17 mouse cellular contexts compared by ENCODE assay signal in genomic region chr6:16733184-16733583, GRCm38 (mm10).
"Had no signal": no experiment of that assay in that cellular context is flagged by ENCODE, and none has a peak within 500 bp of the region (broad histone marks: within the 10 kb centered on the region; RNA-seq: fewer than 3 reads in every experiment).

No protein-coding gene starts in this region.

- H3K36me3 ChIP-seq: lung, embryonic 15.5 days; midbrain, embryonic 13.5 days; midbrain, embryonic 15.5 days; neural tube, embryonic 12.5 days had no signal

- H3K4me2 ChIP-seq: lung, embryonic 15.5 days; midbrain, embryonic 11.5 days; midbrain, embryonic 13.5 days; midbrain, embryonic 15.5 days; neural tube, embryonic 12.5 days had no signal

- H3K9ac ChIP-seq: liver, postnatal 0 days; lung, embryonic 15.5 days; midbrain, embryonic 13.5 days; midbrain, embryonic 15.5 days; neural tube, embryonic 12.5 days had no signal

- H3K27ac ChIP-seq: lung, embryonic 15.5 days; macrophage; midbrain, embryonic 13.5 days; midbrain, embryonic 15.5 days; neural tube, embryonic 12.5 days had no signal

- H3K4me1 ChIP-seq: lung, embryonic 15.5 days; megakaryocyte, embryonic 14.5 days; midbrain, embryonic 15.5 days; neural tube, embryonic 12.5 days had no signal

- H3K27me3 ChIP-seq: lung, embryonic 15.5 days; megakaryocyte, embryonic 14.5 days; midbrain, embryonic 13.5 days; midbrain, embryonic 15.5 days; neural tube, embryonic 12.5 days had no signal

- DNase-seq: liver, postnatal 0 days; lung, adult 2 months; lung, postnatal 14 days; lung, postnatal 36 days; right cerebral cortex, postnatal 14 days; spleen, adult 18-20 months; thymus, adult 2 months; thymus, postnatal 25 days; thymus, postnatal 4 days had no signal

- H3K9me3 ChIP-seq: lung, embryonic 15.5 days; megakaryocyte, embryonic 14.5 days; midbrain, embryonic 13.5 days; midbrain, embryonic 15.5 days; neural tube, embryonic 12.5 days had no signal

- H3K4me3 ChIP-seq: lung, embryonic 15.5 days; megakaryocyte, embryonic 14.5 days; midbrain, embryonic 13.5 days; midbrain, embryonic 15.5 days; neural tube, embryonic 12.5 days had no signal

- ATAC-seq: liver, postnatal 0 days; lung, postnatal 0 days; midbrain, embryonic 13.5 days; midbrain, embryonic 15.5 days had no signal
